Mouse (Mus musculus) CD4-positive, CD25-positive, alpha-beta regulatory T cell, adult 9 weeks (primary cell): ENCODE results near the gene Pspc1. TPM values are rescaled to one million over a fixed set of nuclear protein-coding genes. Genes with fewer than 3 reads are reported as not detected.

Experiments
- polyA plus RNA-seq: library from polyadenylated mRNA; unstranded; fragments of 100-300 nt; shearing (Covaris generic); gene quantifications from one replicate; pipeline ENCODE4 v1.2.1, GENCODE M21; 2017

Gene Pspc1
- 12.2 TPM for polyA plus RNA-seq

GRCm38 (mm10) chr14:56778200-56778932 lies at the start of gene Pspc1:
Pspc1 (minus strand) TSS chr14:56778316.

GRCm38 (mm10) chr14:56811701-56812339 lies 33.7 kb upstream of the Pspc1 start, which contains the start of gene Zmym5:
Zmym5 (minus strand) TSS chr14:56811716.

Other genes starting within 250 kb of the Pspc1 start
- 14.3 TPM for gene Cenpj, start 202.9 kb downstream of the Pspc1 start, polyA plus RNA-seq
- gene Parp4, start 202.7 kb downstream of the Pspc1 start, polyA plus RNA-seq = 24.6 TPM
- 69.2 TPM for gene Mphosph8, start 110.1 kb downstream of the Pspc1 start, polyA plus RNA-seq
- gene Zmym5, start 33.4 kb upstream of the Pspc1 start, polyA plus RNA-seq = 46.9 TPM
- gene Zmym2, start 108.3 kb upstream of the Pspc1 start, polyA plus RNA-seq = 68.9 TPM